Mouse (Mus musculus): ENCODE results near the gene Kcnc4. TPM values are rescaled to one million over a fixed set of nuclear protein-coding genes. Genes with fewer than 3 reads are reported as not detected.

Kcnc4 gene
- polyA plus RNA-seq, 3 experiments from 2014 or later, result not detected

Other genes starting within 250 kb of the Kcnc4 start
- gene Cym, start 237.8 kb downstream of the Kcnc4 start, polyA plus RNA-seq (2017; shearing (Covaris generic)), result under 1 TPM in 1 of 3 experiments, not detected in 2; 0.49 TPM
- under 1 TPM in 1 of 3 experiments, not detected in 2; 0.31 TPM for gene A630076J17Rik, start 228.9 kb downstream of the Kcnc4 start, polyA plus RNA-seq (2017; shearing (Covaris generic))
- under 1 TPM in 2 of 3 experiments, not detected in 1; 0.25 to 0.40 TPM for gene Prok1, start 219.8 kb downstream of the Kcnc4 start, polyA plus RNA-seq (2017; shearing (Covaris generic))
- 100 to 1,000 TPM; 181 to 254 (median 184) TPM for gene Lamtor5, start 180.7 kb downstream of the Kcnc4 start, polyA plus RNA-seq (2017; shearing (Covaris generic))
- 1 to 10 TPM; 1.5 to 1.9 (median 1.6) TPM for gene Slc16a4, start 168.3 kb downstream of the Kcnc4 start, polyA plus RNA-seq (2017; shearing (Covaris generic))
- 10 to 100 TPM; 14.5 to 20.3 (median 18.8) TPM for gene Rbm15, start 125.9 kb downstream of the Kcnc4 start, polyA plus RNA-seq (2017; shearing (Covaris generic))
- not detected for gene Slc6a17, start 58.5 kb upstream of the Kcnc4 start, polyA plus RNA-seq (2017; shearing (Covaris generic))
- gene Ubl4b, start 95.5 kb upstream of the Kcnc4 start, polyA plus RNA-seq (2017; shearing (Covaris generic)), result not detected
- not detected for gene Alx3, start 135.5 kb upstream of the Kcnc4 start, polyA plus RNA-seq (2017; shearing (Covaris generic))
- gene Gm10961, start 171.8 kb upstream of the Kcnc4 start, polyA plus RNA-seq (2017; shearing (Covaris generic)), result not detected
- gene Strip1, start 172.1 kb upstream of the Kcnc4 start, polyA plus RNA-seq (2017; shearing (Covaris generic)), result 10 to 100 TPM; 11.1 to 20.6 (median 15.6) TPM
- 10 to 100 TPM; 17.5 to 22.8 (median 19.6) TPM for gene Ahcyl1, start 237.0 kb upstream of the Kcnc4 start, polyA plus RNA-seq (2017; shearing (Covaris generic))